In the genomic region with DNA sequence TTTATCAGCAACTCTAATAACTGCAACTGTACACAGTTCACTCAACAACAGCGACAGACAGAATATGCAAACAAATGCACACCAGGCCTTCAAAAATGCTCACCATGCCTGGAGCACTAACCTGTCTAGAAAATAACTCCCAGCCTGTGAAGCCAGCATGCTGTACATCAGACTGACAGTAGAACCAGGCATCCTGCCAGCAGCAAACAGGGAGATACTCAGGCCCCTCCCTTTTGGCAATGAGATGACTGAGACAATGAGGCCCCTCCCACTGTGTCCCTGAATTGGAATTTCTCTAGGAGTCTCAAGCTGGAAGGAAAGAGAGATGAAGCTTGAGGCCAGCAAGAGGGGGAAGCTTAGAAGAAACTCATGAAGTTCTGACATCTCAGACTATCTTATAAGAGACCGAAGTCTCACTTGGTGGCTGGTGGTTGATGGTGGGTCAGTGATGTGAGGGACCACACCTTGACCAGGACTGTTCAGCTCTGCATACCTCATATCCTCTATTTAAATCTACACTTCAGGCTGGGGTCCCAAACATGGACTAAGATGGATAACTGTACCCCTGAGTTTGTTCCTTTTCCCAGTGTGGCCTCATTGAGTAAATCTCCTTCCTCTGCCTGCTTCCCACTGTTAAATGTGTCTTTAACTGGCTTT, we compare ENCODE assay signal across 8 mouse cellular contexts.
DNase-seq lines count a peak whose midpoint lies in the region; ATAC-seq and TF ChIP-seq lines count a peak whose summit lies in the region.

No protein-coding gene starts in this region.

- ATAC-seq in lung, postnatal 0 days = peak; percentile 72

- no peaks in the 10 kb centered on the region for H3K27me3 ChIP-seq in lung, postnatal 0 days (replicated peaks; ENCODE audit: insufficient read depth, low read length)

- H3K4me3 ChIP-seq in lung, postnatal 0 days (ENCODE audit: low read depth, low read length) = no peak overlapping the region

- H3K4me1 ChIP-seq in lung, postnatal 0 days (ENCODE audit: insufficient read depth, low read depth, low read length) = no peaks in the 10 kb centered on the region

- WGBS in lung, postnatal 0 days = 62% methylated on average over 2 of the region's 2 CpGs

- no peaks in the 10 kb centered on the region for H3K9me3 ChIP-seq in lung, postnatal 0 days (ENCODE audit: low read length)

- TF ChIP-seq CTCF in lung, postnatal 0 days (IDR thresholded peaks at IDR 0.05) = no peak

- no peak for TF ChIP-seq EP300 in lung, postnatal 0 days (IDR thresholded peaks at IDR 0.05)

- H3K27ac ChIP-seq in lung, postnatal 0 days (ENCODE audit: low read length) = no peak overlapping the region

- no peak overlapping the region for H3K4me2 ChIP-seq in lung, postnatal 0 days (replicated peaks; ENCODE audit: low read depth, low read length)

- H3K36me3 ChIP-seq in lung, postnatal 0 days (ENCODE audit: insufficient read depth, low read length) = no peaks in the 10 kb centered on the region

- DNase-seq in gastrocnemius, adult 18-20 months (ENCODE audit: low spot score) = peak; percentile 15
- no peak for DNase-seq in gastrocnemius, adult 8-10 months (ENCODE audit: low spot score in 2 of 2)
- DNase-seq in Muller cell, postnatal 12 days (ENCODE audit: inconsistent ontology term) = peak; percentile 72
- DNase-seq in cerebellum, postnatal 25 days = peak; percentile 38 to 74
- peak; percentile 85 for DNase-seq in heart, postnatal 4 days
- DNase-seq in lung, postnatal 0 days (ENCODE audit: low spot score) = peak; percentile 88
- peak; percentile 75 for DNase-seq in urinary bladder, postnatal 4 days (ENCODE audit: low spot score in 2 of 2)
- no peak for DNase-seq in thymus, postnatal 25 days

- H3K9ac ChIP-seq in lung, postnatal 0 days (replicated peaks; ENCODE audit: low read depth) = no peak overlapping the region

Comparison
In these comparisons a context has a peak if more than half of its experiments do, and no peak if none do; other contexts are left out.
1. DNase-seq: peak in gastrocnemius, adult 18-20 months (single experiment), Muller cell, postnatal 12 days (single experiment), cerebellum, postnatal 25 days (2 of 2), heart, postnatal 4 days (single experiment), lung, postnatal 0 days (single experiment) and urinary bladder, postnatal 4 days (2 of 2); none in gastrocnemius, adult 8-10 months (0 of 2) and thymus, postnatal 25 days (single experiment).